Mouse (Mus musculus): ENCODE data around the gene Atf6b.

Gene Atf6b

DNA sequence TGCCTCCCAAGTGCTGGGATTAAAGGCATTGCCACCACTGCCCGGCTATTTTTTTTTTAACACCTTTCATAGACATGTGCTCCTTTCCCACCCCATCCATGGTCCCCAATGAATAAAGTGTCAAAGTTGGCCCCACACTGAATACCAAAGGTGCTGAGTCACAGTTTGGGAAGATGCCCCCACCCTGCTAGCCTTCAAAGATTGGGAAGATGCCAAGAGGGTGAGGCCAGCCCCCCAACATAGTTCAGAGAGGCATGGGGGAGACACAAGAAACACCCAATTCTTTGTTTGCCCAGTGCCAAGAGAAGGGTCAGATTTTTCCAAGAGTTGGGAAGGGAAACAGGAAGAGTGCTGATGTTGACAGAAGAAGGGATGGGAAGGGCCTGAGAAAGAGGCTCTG, 15.5 kb downstream of the Atf6b start:
- in situ Hi-C loops (cut with MboI, MseI), result loop anchor here (5.0 kb wide), 1 partner anchor 50 kb away; no protein-coding TSS in a partner anchor

DNA sequence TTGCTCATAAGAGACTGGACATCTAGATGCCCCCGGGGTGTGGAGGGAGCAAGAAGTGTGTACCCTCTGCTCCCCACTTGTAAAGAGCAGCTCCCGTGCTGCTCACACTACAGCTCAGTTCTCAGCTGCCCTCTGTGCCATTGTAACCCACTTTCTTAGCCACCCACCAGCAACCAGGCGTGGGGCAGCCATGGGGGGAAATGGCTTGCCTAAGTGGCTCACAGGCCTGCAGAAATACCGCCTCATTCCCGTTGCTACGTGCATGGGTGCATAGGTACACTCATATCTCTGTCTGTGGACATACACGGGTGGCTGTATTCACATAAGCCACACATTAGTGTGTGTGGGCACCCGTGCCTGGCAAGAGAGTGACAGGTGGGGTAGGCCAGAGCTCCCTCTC, 16.0 kb downstream of the Atf6b start:
- in situ Hi-C loops (cut with MboI, MseI), result loop anchor here (5.0 kb wide), 1 partner anchor 51 kb away; no protein-coding TSS in a partner anchor

GRCm38 (mm10) chr17:34663558-34663957, 16.6 kb downstream of the Atf6b start:
- in situ Hi-C loops (cut with MboI, MseI), result loop anchor here (5.0 kb wide), 1 partner anchor 51 kb away; no protein-coding TSS in a partner anchor

- in situ Hi-C loops (cut with MboI, MseI), result loop anchor here (5.0 kb wide), 1 partner anchor 52 kb away; no protein-coding TSS in a partner anchor
Measured at GRCm38 (mm10) chr17:34664472-34664871, 17.5 kb downstream of the Atf6b start.

DNA sequence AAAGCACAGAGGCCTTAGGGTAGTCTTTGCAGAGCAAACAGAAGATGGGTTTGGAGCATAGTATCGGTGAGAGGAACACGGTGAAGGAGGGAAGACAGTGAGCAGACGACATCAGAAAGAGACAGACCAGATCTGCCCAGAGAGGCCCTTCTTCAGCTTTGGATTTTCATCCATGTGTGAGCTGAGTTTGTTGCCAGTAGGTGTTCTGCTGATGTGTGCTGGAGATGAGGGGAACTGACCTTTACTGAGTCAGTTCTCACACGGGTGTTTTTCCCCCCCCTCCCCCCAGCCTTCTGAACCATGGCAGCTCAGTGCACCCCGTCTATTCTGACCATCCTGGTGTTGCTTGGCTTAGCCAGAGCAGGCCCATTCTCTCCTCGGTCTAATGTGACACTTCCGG, 23.3 kb downstream of the Atf6b start, which contains the start of gene Tnxb:
TSS of gene Tnxb (plus strand) at position 301 of the 400 bp plus-strand sequence.
- in situ Hi-C loops (cut with MboI, MseI), result no loop called here

DNA sequence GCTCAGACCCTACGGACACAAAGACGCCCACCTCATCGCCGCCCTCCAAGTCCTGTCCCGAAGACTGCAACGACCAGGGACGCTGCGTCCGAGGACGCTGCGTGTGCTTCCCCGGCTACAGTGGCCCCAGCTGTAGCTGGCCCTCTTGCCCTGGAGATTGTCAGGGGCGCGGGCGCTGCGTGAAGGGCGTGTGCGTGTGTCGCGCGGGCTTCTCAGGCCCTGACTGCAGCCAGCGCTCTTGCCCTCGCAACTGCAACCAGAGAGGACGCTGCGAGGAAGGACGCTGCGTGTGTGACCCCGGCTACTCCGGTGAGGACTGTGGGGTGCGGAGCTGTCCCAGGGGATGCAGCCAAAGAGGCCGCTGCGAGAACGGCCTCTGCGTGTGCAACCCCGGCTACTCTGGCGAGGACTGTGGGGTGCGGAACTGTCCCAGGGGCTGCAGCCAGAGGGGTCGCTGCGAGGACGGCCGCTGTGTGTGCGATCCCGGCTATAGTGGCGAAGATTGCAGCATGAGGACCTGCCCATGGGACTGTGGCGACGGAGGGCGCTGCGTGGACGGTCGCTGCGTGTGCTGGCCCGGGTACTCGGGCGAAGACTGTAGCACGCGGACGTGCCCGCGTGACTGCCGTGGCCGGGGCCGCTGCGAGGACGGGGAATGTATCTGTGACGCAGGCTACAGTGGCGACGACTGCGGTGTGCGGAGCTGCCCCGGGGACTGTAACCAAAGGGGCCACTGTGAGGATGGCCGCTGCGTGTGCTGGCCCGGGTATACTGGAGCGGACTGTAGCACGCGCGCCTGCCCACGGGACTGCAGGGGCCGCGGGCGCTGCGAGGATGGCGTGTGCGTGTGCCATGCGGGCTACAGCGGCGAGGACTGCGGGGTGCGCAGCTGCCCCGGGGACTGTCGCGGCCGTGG, 24.5 kb downstream of the Atf6b start:
- in situ Hi-C loops (cut with MboI, MseI), result no loop called here

DNA sequence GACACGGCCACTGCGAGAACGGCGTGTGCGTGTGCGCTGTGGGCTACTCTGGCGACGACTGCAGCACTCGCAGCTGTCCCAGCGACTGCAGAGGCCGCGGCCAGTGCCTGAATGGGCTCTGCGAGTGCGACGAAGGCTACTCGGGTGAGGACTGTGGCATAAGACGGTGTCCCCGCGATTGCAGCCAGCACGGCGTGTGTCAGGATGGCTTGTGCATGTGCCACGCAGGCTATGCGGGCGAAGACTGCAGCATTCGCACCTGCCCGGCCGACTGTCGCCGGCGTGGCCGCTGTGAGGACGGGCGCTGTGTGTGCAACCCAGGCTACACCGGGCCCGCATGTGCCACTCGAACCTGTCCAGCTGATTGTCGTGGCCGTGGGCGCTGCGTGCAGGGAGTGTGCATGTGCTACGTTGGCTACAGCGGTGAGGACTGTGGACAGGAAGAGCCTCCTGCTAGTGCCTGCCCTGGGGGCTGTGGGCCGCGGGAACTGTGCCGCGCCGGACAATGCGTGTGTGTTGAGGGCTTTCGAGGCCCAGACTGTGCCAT, 25.4 kb downstream of the Atf6b start:
- in situ Hi-C loops (cut with MboI, MseI), result no loop called here

DNA sequence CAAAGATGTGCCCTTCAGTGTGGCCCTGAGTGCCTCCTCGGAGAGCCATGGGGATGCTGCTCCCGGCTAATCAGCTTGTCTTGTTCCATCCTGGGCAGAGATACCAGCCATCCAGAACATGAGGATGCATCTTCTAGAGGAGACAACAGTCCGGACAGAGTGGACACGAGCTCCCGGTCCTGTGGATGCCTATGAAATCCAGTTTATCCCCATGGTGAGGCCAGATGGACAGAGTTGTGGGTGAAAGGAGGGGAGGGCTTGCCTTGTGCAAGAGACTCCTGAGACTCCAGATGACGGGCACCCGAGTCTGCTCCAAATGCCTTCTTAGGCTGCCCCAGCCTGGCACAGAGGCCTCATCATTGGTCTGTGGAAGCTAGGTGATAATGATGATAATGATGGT, 26.2 kb downstream of the Atf6b start:
- in situ Hi-C loops (cut with MboI, MseI), result no loop called here

GRCm38 (mm10) chr17:34674524-34675204, 27.7 kb downstream of the Atf6b start:
- in situ Hi-C loops (cut with MboI, MseI), result loop anchor here (25.0 kb wide), 1 partner anchor 863 kb away; the partner anchor contains the start of gene Psors1c2

DNA sequence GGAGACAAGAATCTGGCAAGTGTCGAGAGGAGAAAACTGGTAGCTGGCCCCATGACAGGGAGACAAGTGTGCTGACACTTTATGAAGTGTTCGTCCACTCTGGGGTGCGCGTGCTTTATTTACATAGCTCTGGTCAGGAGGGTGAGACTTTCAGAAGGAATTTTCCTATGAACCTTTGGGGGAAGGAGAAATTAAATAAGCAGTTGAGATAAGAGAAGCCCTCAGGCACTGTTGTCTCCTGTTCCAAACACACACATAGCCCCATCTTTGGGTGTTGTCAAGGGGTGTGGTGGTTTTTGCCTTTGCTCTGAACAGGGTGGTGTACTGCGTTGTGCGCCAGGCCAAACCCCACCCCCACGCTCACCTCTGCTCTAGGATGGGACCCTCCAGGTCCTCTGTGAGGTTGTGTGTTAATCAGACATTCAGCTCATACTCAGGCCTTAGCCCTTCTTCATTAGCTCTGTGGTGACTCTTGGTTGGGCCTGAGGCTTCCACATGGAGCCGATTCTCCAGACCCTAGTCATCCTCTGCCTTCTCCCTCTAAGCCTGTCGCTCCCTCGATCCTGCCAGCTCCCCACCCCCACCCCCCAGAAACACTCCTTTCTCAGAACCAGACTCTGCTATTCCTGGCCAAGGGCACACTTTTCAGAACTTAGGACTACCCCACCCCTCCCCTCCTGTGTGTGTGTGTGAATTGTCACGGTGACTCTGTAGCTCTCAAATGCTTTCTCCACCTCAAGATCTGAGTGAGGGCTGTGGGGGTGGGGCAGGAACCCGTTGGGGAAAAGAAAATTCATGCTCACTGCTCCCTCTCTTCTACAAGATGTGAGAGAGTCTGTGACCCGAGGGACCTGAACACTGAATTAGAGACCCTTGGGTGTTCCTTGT, 28.5 kb downstream of the Atf6b start:
- in situ Hi-C loops (cut with MboI, MseI), result loop anchor here (25.0 kb wide), 1 partner anchor 862 kb away; the partner anchor contains the start of gene Psors1c2

- in situ Hi-C loops (cut with MboI, MseI), result loop anchor here (25.0 kb wide), 1 partner anchor 861 kb away; the partner anchor contains the start of gene Psors1c2
Measured at GRCm38 (mm10) chr17:34676093-34676460, 29.1 kb downstream of the Atf6b start.

DNA sequence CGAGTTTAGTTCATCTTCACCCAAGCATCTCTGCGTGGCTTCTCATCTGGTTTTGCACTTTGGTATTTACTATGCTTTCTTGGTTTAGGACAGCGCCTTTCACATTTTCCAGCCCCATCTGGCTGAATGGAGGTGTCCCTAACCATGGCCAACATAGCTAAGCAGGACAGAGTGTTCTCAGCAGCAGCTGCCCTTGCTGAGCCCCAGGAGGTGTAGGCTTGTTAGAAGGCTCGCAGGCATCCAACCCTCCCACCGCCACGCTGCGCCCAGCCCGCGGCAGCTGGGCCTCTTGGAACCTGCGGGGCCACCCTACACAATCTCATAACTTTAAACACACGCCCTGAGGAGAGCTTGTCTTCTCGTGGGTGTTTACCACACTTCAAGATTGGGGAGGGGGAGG, 29.7 kb downstream of the Atf6b start:
- in situ Hi-C loops (cut with MboI, MseI), result loop anchor here (25.0 kb wide), 1 partner anchor 861 kb away; the partner anchor contains the start of gene Psors1c2

- in situ Hi-C loops (cut with MboI, MseI), result loop anchor here (25.0 kb wide), 1 partner anchor 857 kb away; the partner anchor contains the start of gene Psors1c2
Measured at GRCm38 (mm10) chr17:34680191-34680590, 33.2 kb downstream of the Atf6b start.

GRCm38 (mm10) chr17:34680621-34681020, 33.7 kb downstream of the Atf6b start:
- in situ Hi-C loops (cut with MboI, MseI), result loop anchor here (25.0 kb wide), 1 partner anchor 857 kb away; the partner anchor contains the start of gene Psors1c2

GRCm38 (mm10) chr17:34681132-34681571, 34.2 kb downstream of the Atf6b start:
- in situ Hi-C loops (cut with MboI, MseI), result loop anchor here (25.0 kb wide), 1 partner anchor 856 kb away; the partner anchor contains the start of gene Psors1c2

DNA sequence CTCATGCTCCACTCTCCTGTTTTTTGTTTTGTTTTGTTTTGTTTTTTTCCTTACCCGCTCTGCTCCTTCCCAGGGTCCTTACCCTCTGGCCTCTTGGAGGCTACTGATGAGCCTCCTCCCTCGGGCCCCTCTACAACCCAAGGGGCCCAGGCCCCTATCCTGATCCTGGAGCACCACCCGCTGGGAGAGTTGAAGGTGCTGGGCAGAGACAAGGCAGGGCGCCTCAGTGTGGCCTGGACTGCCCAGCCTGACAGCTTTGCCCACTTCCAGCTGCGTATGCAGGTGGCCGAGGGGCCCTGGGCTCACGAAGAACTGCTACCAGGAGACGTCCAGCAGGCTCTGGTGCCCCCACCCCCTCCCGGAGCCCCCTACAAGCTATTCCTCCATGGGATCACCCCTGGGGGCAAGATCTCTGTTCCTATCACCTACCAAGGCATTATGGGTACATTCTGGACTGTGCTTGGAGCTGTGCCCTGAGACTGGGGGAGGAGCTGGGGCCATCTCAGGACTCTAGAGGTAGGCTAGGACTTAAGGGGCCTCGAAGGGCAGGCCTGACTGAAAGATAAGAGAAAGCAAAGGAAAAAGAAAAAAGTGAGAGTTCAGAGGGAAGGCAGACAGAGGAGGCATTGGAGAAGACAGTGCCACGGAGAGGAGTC, 35.1 kb downstream of the Atf6b start:
- in situ Hi-C loops (cut with MboI, MseI), result loop anchor here (25.0 kb wide), 1 partner anchor 855 kb away; the partner anchor contains the start of gene Psors1c2

DNA sequence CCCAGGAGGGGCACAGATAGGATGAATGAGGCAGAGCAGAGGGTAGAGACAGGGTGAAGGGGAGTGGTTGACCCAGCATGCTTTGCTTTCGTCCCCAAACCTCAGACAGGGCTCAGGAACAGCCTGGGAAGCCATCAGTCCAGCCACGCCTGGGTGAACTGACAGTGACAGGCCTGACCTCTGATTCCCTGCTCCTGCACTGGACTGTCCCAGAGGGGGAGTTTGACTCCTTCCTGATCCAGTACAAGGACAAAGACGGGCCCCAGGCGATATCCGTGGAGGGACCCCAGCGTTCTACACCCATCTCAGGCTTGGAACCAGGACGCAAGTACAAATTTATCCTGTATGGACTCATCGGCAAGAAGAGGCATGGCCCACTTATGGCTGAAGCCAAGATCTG, 36.2 kb downstream of the Atf6b start:
- in situ Hi-C loops (cut with MboI, MseI), result loop anchor here (25.0 kb wide), 1 partner anchor 854 kb away; the partner anchor contains the start of gene Psors1c2

DNA sequence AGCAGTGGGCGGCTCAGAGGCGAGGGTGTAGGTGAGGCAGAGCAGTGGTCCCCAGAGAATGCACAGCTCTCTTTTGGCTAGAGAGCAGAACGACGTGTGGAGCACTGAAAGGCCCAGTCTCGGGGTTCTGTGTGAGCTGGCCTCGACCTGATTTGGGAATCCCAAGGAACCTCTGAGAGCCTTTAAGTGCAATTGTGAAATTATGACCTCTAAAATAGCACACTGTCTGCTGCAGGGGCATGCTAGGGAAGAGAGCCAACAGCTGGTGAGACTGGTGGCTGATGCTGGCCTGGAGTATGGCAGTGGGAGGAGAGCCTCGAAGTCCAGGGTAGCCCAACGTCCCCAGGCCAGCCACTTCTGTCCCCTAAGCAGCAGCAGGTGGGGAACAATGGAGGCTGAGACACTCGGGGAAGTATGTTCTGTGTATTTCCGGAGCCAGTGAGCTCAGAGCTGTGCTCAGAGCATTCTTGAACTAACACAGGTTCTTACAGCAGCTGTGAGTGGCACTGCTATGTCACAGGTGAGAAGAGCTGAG, 36.8 kb downstream of the Atf6b start:
- in situ Hi-C loops (cut with MboI, MseI), result loop anchor here (25.0 kb wide), 1 partner anchor 854 kb away; the partner anchor contains the start of gene Psors1c2

DNA sequence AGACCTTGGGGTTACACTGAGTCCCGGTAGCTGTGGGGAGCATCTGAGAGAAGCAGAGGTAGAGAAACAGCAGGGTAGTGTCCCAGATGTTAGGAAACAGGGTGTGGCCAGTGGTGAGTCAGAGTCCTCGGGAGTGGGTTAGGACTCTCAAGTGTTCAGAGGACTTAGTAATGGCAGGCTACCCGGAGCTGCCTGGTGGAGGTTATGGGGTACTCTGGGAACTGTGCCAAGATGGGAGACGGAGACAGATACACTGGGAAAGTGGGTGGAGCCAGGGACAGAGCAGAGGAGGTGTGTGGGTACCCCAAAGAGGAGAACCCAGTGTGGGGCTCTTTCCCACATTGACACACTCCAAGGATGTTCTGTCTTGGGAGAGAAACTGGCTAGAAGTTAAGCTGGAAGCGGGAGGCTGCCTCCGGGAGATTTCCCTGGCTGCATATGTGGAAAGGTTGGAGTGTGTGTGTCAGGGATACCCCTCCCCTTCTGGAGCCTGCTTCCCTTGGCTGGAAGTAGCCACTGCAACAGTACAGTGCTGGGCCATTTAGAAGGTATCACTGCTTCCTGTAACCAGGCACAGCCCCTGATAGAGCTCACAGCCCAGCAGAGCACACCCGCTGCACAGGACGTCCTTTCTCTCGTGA, 37.4 kb downstream of the Atf6b start:
- in situ Hi-C loops (cut with MboI, MseI), result loop anchor here (25.0 kb wide), 1 partner anchor 853 kb away; the partner anchor contains the start of gene Psors1c2

Measured in regulatory T cell (primary cell).